Mouse (Mus musculus) adrenal gland, postnatal 14 days (tissue): ENCODE measurements around the gene Tmem117. TPM values are rescaled to one million over a fixed set of nuclear protein-coding genes. Genes with fewer than 3 reads are reported as not detected.

Source experiments
- DNase-seq: peaks from one replicate; pipeline ENCODE4 v3.0.0; 2021; ENCODE audit warnings: mixed read lengths
- total RNA-seq: library from RNA; stranded (reverse); gene quantifications from 2 replicates; pipeline ENCODE4 v1.2.3, GENCODE M21; 2021

Tmem117 gene
- total RNA-seq, 1 experiment from 2014 or later = 5.2 TPM

- no peak for DNase-seq
Observed at GRCm38 (mm10) chr15:95145118-95145517, 516.1 kb downstream of the Tmem117 start.

Other genes starting within 250 kb of the Tmem117 start
- 3.0 and 3.3 TPM in 2 replicates for gene Adamts20, start 163.8 kb upstream of the Tmem117 start, total RNA-seq
- gene Pus7l, start 85.7 kb upstream of the Tmem117 start, total RNA-seq = 5.2 and 6.3 TPM in 2 replicates
- gene Irak4, start 85.6 kb upstream of the Tmem117 start, total RNA-seq = 15.7 and 17.5 TPM in 2 replicates
- gene Twf1, start 39.3 kb upstream of the Tmem117 start, total RNA-seq = 66.8 and 69.1 TPM in 2 replicates